Mouse (Mus musculus) liver, embryonic 14.5 days (tissue): ENCODE data around the gene Tet3.

Source experiments
- CTCF ChIP-seq: IDR thresholded peaks from 2 replicates; pipeline ENCODE4 v1.5.1; 2016; ENCODE audit warnings: antibody characterized with exemption, low read depth, control low read depth
- EP300 ChIP-seq: IDR thresholded peaks from 2 replicates; pipeline ENCODE4 v1.6.1; 2016; ENCODE audit warnings: antibody characterized with exemption, low read depth

GRCm38 (mm10) chr6:83399790-83400189 lies 59.1 kb downstream of the Tet3 start:
- TF ChIP-seq CTCF (no peak), EP300 (no peak)
